Mouse (Mus musculus) liver, adult 2 months (tissue): ENCODE data around the gene Dcun1d1.

Experiments
- CTCF ChIP-seq: fragments of 200-500 bp; IDR thresholded peaks from 2 replicates; pipeline ENCODE4 v1.5.1; 2011; ENCODE audit warnings: low read depth, low read length, control low read depth
- POLR2A ChIP-seq: fragments of 200-500 bp; IDR thresholded peaks from 2 replicates; pipeline ENCODE4 v1.6.1; 2011; ENCODE audit warnings: low read length, control low read depth; ENCODE audit not compliant: insufficient read depth; ENCODE audit errors: extremely low read depth

- TF ChIP-seq CTCF (no peak), POLR2A (no peak)
These were observed 27.7 kb upstream of the Dcun1d1 start for GRCm38 (mm10) chr3:35964928-35965327.
